ENCODE assay signal across 22 mouse cellular contexts in the genomic region with DNA sequence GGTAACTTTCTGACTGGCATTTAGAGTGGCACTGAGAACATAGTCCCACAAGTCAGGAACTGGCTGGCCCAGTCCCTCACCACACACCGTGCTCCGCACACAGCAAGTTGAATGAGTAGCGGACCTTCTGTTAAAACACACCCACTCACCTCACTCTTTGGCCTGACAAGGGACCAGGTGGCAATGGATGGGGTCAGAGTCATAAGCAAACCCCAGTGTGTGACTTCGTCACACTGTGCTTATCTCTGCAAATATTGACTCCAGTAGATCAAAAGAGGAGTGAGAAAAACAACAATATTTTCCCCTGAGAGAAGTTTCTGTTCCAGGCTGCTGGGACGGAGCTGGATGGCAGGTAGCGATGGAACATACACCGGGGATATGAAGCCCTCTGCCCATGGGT. TPM values are rescaled to one million over a fixed set of nuclear protein-coding genes. Genes with fewer than 3 reads are reported as not detected.
DNase-seq lines count a peak whose midpoint lies in the region; ATAC-seq and TF ChIP-seq lines count a peak whose summit lies in the region.
"Had no signal": no experiment of that assay in that cellular context is flagged by ENCODE, and none has a peak within 500 bp of the region (broad histone marks: within the 10 kb centered on the region; RNA-seq: fewer than 3 reads in every experiment).

No protein-coding gene starts in this region.

- no peak overlapping the region for H3K4me2 ChIP-seq in liver, embryonic 12.5 days
- no peak overlapping the region for H3K4me2 ChIP-seq in liver, embryonic 16.5 days (ENCODE audit: low read depth, low read length)
- no peak overlapping the region for H3K4me2 ChIP-seq in liver, embryonic 11.5 days
- H3K4me2 ChIP-seq: embryonic facial prominence, embryonic 13.5 days; embryonic facial prominence, embryonic 15.5 days; forebrain, embryonic 13.5 days; forebrain, embryonic 15.5 days had no signal

- no peak for TF ChIP-seq POLR2A in liver, adult 2 months (IDR thresholded peaks at IDR 0.05; ENCODE audit: extremely low read depth, insufficient read depth, low read length)

- H3K79me2 ChIP-seq in liver, adult 2 months (ENCODE audit: control insufficient read depth, insufficient read depth, low read length): no peaks in the 10 kb centered on the region

- H3K9me3 ChIP-seq in liver, embryonic 12.5 days (replicated peaks): no peaks in the 10 kb centered on the region
- no peaks in the 10 kb centered on the region for H3K9me3 ChIP-seq in liver, embryonic 16.5 days (replicated peaks; ENCODE audit: control insufficient read depth, low read length)
- H3K9me3 ChIP-seq in liver, embryonic 11.5 days (ENCODE audit: control insufficient read depth, low read length): no peaks in the 10 kb centered on the region
- H3K9me3 ChIP-seq: embryonic facial prominence, embryonic 15.5 days; forebrain, embryonic 15.5 days had no signal

- no peak for TF ChIP-seq CTCF in liver, adult 2 months (IDR thresholded peaks at IDR 0.05; ENCODE audit: low read depth, low read length)

- no peak overlapping the region for H3K4me3 ChIP-seq in liver, adult 2 months (ENCODE audit: insufficient read depth, low read depth, low read length)
- no peak overlapping the region for H3K4me3 ChIP-seq in liver, embryonic 12.5 days
- H3K4me3 ChIP-seq in liver, embryonic 16.5 days (ENCODE audit: low read depth, low read length): no peak overlapping the region
- H3K4me3 ChIP-seq in liver, embryonic 11.5 days (ENCODE audit: low read depth, low read length): no peak overlapping the region
- H3K4me3 ChIP-seq: embryonic facial prominence, embryonic 13.5 days; embryonic facial prominence, embryonic 15.5 days; erythroblast, embryonic 14.5 days; forebrain, embryonic 13.5 days; forebrain, embryonic 15.5 days had no signal

- peak overlapping the region; percentile 88 for H3K27ac ChIP-seq in liver, adult 2 months (replicated peaks; ENCODE audit: insufficient read depth, low read depth, low read length)
- no peak overlapping the region for H3K27ac ChIP-seq in liver, embryonic 12.5 days
- no peak overlapping the region for H3K27ac ChIP-seq in liver, embryonic 16.5 days (ENCODE audit: low read length)
- H3K27ac ChIP-seq in liver, embryonic 11.5 days (ENCODE audit: low read depth, low read length): no peak overlapping the region
- H3K27ac ChIP-seq: embryonic facial prominence, embryonic 13.5 days; embryonic facial prominence, embryonic 15.5 days; forebrain, embryonic 13.5 days; forebrain, embryonic 15.5 days had no signal

- 0 out of 2 replicates have a peak overlapping the region, but pooled peaks have one; percentile 6 for H3K9ac ChIP-seq in liver, adult 2 months (ENCODE audit: low read depth, low read length)
- H3K9ac ChIP-seq in liver, embryonic 12.5 days: no peak overlapping the region
- H3K9ac ChIP-seq in liver, embryonic 16.5 days (ENCODE audit: low read depth, low read length): no peak overlapping the region
- H3K9ac ChIP-seq in liver, embryonic 11.5 days (ENCODE audit: low read depth, low read length): no peak overlapping the region
- H3K9ac ChIP-seq: embryonic facial prominence, embryonic 13.5 days; embryonic facial prominence, embryonic 15.5 days; forebrain, embryonic 13.5 days; forebrain, embryonic 15.5 days had no signal

- H3K27me3 ChIP-seq in liver, adult 2 months (ENCODE audit: control insufficient read depth, insufficient read depth, low read length): no peaks in the 10 kb centered on the region
- H3K27me3 ChIP-seq in liver, embryonic 12.5 days (replicated peaks): no peaks in the 10 kb centered on the region
- H3K27me3 ChIP-seq in liver, embryonic 16.5 days (ENCODE audit: control insufficient read depth, insufficient read depth, low read depth, low read length): no peaks in the 10 kb centered on the region
- H3K27me3 ChIP-seq in liver, embryonic 11.5 days (replicated peaks; ENCODE audit: control insufficient read depth, insufficient read depth, low read length): no peaks in the 10 kb centered on the region
- H3K27me3 ChIP-seq: embryonic facial prominence, embryonic 13.5 days; embryonic facial prominence, embryonic 15.5 days; forebrain, embryonic 13.5 days; forebrain, embryonic 15.5 days had no signal

- peaks cover 7% of the 10 kb centered on the region for H3K4me1 ChIP-seq in liver, adult 2 months (ENCODE audit: control insufficient read depth, insufficient read depth, low read length)
- H3K4me1 ChIP-seq in liver, embryonic 12.5 days: 0 out of 2 replicates have a peak, but pooled peaks cover 3% of the 10 kb centered on the region
- no peaks in the 10 kb centered on the region for H3K4me1 ChIP-seq in liver, embryonic 16.5 days (ENCODE audit: control insufficient read depth, low read depth, low read length)
- H3K4me1 ChIP-seq in liver, embryonic 11.5 days (replicated peaks; ENCODE audit: control insufficient read depth, insufficient read depth, low read length): no peaks in the 10 kb centered on the region

- H3K36me3 ChIP-seq in liver, adult 2 months (ENCODE audit: control insufficient read depth, insufficient read depth, low read length): no peaks in the 10 kb centered on the region
- no peaks in the 10 kb centered on the region for H3K36me3 ChIP-seq in liver, embryonic 12.5 days
- H3K36me3 ChIP-seq in liver, embryonic 16.5 days (ENCODE audit: control insufficient read depth, insufficient read depth): no peaks in the 10 kb centered on the region
- no peaks in the 10 kb centered on the region for H3K36me3 ChIP-seq in liver, embryonic 11.5 days (ENCODE audit: control insufficient read depth, insufficient read depth, low read length)
- H3K36me3 ChIP-seq: embryonic facial prominence, embryonic 13.5 days; embryonic facial prominence, embryonic 15.5 days; forebrain, embryonic 15.5 days had no signal

- DNase-seq in liver, adult 2 months (ENCODE audit: extremely low read depth, low read depth, low spot score): peak; percentile 100
- no peak for DNase-seq in liver, embryonic 11.5 days (ENCODE audit: low spot score)
- DNase-seq in layer of hippocampus, adult 18-20 months (ENCODE audit: low spot score in 2 of 2): no peak
- DNase-seq: adrenal gland, adult 2 months; adrenal gland, postnatal 10 days; adrenal gland, postnatal 25 days; cerebellum, adult 11 months; cerebellum, adult 18-20 months; cerebellum, adult 8-10 months; cerebellum, adult 9-11 months; cerebellum, postnatal 14 days; cerebellum, postnatal 36 days; embryo, embryonic 11 days had no signal

- no peak for ATAC-seq in liver, embryonic 12.5 days
- ATAC-seq in liver, embryonic 16.5 days (ENCODE audit: low read depth): peak; percentile 81
- no peak for ATAC-seq in liver, embryonic 11.5 days (replicated peaks; ENCODE audit: low FRiP score)
- ATAC-seq: forebrain, embryonic 13.5 days; forebrain, embryonic 15.5 days had no signal

- 23% methylated on average over 7 of the region's 7 CpGs for WGBS in liver, adult 2 months
- WGBS in liver, embryonic 12.5 days (ENCODE audit: insufficient replicate concordance): 70% methylated on average over 7 of the region's 7 CpGs
- WGBS in liver, embryonic 16.5 days (ENCODE audit: insufficient replicate concordance): 66% methylated on average over 7 of the region's 7 CpGs
- WGBS in liver, embryonic 11.5 days: 85% methylated on average over 7 of the region's 7 CpGs

RNA-seq across cellular contexts. Expression of gene Igfbp2, which starts 15.0 kb away (rescaled TPM):
- total RNA-seq in liver, adult 2 months (2014; rRNA removed): 500 and 747 TPM in 2 replicates
- 223 and 1,009 TPM in 2 replicates for polyA plus RNA-seq in liver, adult 2 months (2012; rRNA removed)
- polyA plus RNA-seq in liver, embryonic 12.5 days (2016; fragmentation: Nextera tagmentation; extraction: Ambion mirVana): 12.4 and 14.3 TPM in 2 replicates
- 13.4 and 17.9 TPM in 2 replicates for polyA plus RNA-seq in liver, embryonic 16.5 days (2015; fragmentation: Nextera tagmentation; extraction: Ambion mirVana)
- 44.0 and 50.5 TPM in 2 replicates for polyA plus RNA-seq in liver, embryonic 11.5 days (2014; fragmentation: Nextera tagmentation; extraction: Ambion mirVana)
- total RNA-seq in layer of hippocampus, adult 18-20 months (2021): 10 to 100 TPM; 35.9 to 42.9 TPM
- total RNA-seq: common myeloid progenitor, adult 5-6 weeks; MEL had no signal
